Mouse (Mus musculus) hindbrain, embryonic 14.5 days (tissue): Measurements from ENCODE around the gene Aldh8a1. TPM values are rescaled to one million over a fixed set of nuclear protein-coding genes. Genes with fewer than 3 reads are reported as not detected.
"Not testable (repeated sequence)": the region's sequence is repeated elsewhere in the genome, so short reads cannot be mapped to it uniquely, and the experiment has no call there.

ENCODE experiments used
- ATAC-seq: fragments of 200-750 bp; cut with Nextera tagmentation; 2 replicates; pipeline ENCODE4 v1.8.0; 2017; ENCODE audit warnings: moderate number of reproducible peaks, mild to moderate bottlenecking, moderate TSS enrichment, moderate library complexity; ENCODE audit not compliant: low FRiP score
- DNase-seq: peaks from one replicate; pipeline ENCODE4 v3.0.0-alpha.2; 2015; ENCODE audit warnings: low spot score
- H3K27ac ChIP-seq: fragments of 300-500 bp; sonication (generic); 2 replicates; pipeline ENCODE4 v1.5.1; 2014; ENCODE audit warnings: mild to moderate bottlenecking, moderate library complexity
- H3K27me3 ChIP-seq: fragments of 300-500 bp; sonication (generic); 2 replicates; pipeline ENCODE4 v1.6.1; 2014; ENCODE audit warnings: mild to moderate bottlenecking, low read length, mixed read lengths; ENCODE audit not compliant: control insufficient read depth, insufficient read depth
- H3K36me3 ChIP-seq: fragments of 300-500 bp; sonication (generic); replicated peaks from 2 replicates; pipeline ENCODE4 v1.6.1; 2014; ENCODE audit not compliant: control insufficient read depth, insufficient read depth
- H3K4me1 ChIP-seq: fragments of 300-500 bp; sonication (generic); replicated peaks from 2 replicates; pipeline ENCODE4 v1.6.1; 2014; ENCODE audit warnings: antibody characterized with exemption, low read length, mixed read lengths; ENCODE audit not compliant: control insufficient read depth, insufficient read depth
- H3K4me2 ChIP-seq: fragments of 300-500 bp; sonication (generic); replicated peaks from 2 replicates; pipeline ENCODE4 v1.6.1; 2014; ENCODE audit warnings: mild to moderate bottlenecking, moderate library complexity
- H3K4me3 ChIP-seq: fragments of 300-500 bp; sonication (generic); replicated peaks from 2 replicates; pipeline ENCODE4 v1.5.1; 2014; ENCODE audit warnings: mild to moderate bottlenecking, low read length
- H3K9ac ChIP-seq: fragments of 300-500 bp; sonication (generic); 2 replicates; pipeline ENCODE4 v1.6.1; 2014
- H3K9me3 ChIP-seq: fragments of 300-500 bp; sonication (generic); 2 replicates; pipeline ENCODE4 v1.6.1; 2016; ENCODE audit warnings: low read length; ENCODE audit not compliant: control insufficient read depth
- WGBS: fragments of 180-500 bp; shearing (Covaris S2); extraction: QIAGEN DNeasy Blood & Tissue Kit; methylation state at CpG from one replicate; pipeline ENCODE4 v1.1.7; 2014; 5-methylcytosine and 5-hydroxymethylcytosine counted together
- polyA plus RNA-seq: library from polyadenylated mRNA; unstranded; fragments of >200 nt; fragmentation: Nextera tagmentation; extraction: Ambion mirVana; gene quantifications from 2 replicates; pipeline ENCODE4 v1.2.1, GENCODE M21; 2014

Gene Aldh8a1
- polyA plus RNA-seq, 1 experiment from 2014 or later = not detected

DNA sequence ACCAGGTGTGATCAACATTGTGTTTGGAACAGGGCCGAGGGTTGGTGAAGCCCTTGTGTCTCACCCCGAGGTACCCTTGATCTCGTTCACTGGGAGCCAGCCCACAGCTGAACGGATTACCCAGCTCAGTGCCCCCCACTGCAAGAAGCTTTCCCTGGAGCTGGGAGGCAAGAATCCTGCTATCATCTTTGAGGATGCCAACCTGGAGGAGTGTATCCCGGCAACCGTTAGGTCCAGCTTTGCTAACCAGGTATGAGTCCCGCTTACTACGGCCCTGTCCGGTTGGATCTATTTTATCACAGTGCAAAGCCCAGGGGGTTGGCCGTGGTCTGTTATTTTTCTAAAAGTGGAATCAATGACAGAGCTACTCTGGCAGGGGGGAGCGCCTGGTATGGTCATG, 12.0 kb downstream of the Aldh8a1 start:
- 85% methylated on average over 11 of the region's 11 CpGs for WGBS
- no peak for ATAC-seq

DNA sequence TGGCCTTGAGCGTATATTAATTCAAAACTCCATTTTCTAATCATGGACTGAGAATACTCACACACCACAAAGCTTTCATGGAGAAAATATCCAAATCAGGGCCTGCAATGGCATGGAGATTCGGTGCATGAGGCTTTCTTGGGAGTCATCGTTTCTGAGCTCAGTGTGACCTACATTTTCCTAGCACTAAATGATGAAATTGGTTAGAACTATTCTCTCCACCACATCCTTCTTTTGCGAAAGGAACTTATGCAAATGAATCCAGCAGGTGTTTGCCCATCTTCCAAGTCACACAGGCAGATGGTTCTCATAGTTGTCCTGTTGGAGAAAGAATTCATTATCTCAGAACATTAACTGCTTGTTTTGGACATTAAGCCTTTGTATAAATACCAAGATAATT, 13.3 kb downstream of the Aldh8a1 start:
- no peaks in the 10 kb centered on the region for H3K27me3 ChIP-seq
- ATAC-seq = no peak
- no peak overlapping the region for H3K4me2 ChIP-seq
- WGBS = 75% methylated on average over 4 of the region's 4 CpGs
- H3K27ac ChIP-seq = no peak overlapping the region
- H3K9ac ChIP-seq = no peak overlapping the region
- H3K36me3 ChIP-seq = no peaks in the 10 kb centered on the region
- H3K4me3 ChIP-seq = no peak overlapping the region
- DNase-seq = no peak
- no peaks in the 10 kb centered on the region for H3K9me3 ChIP-seq
- no peaks in the 10 kb centered on the region for H3K4me1 ChIP-seq

More for the DNA sequence above, 12.0 kb downstream of the Aldh8a1 start:
- no peak for DNase-seq
- Histone ChIP-seq H3K9ac (no peak overlapping the region), H3K4me3 (no peak overlapping the region), H3K27me3 (no peaks in the 10 kb centered on the region), H3K36me3 (no peaks in the 10 kb centered on the region), H3K9me3 (no peaks in the 10 kb centered on the region), H3K4me1 (no peaks in the 10 kb centered on the region), H3K27ac (no peak overlapping the region), H3K4me2 (no peak overlapping the region)

DNA sequence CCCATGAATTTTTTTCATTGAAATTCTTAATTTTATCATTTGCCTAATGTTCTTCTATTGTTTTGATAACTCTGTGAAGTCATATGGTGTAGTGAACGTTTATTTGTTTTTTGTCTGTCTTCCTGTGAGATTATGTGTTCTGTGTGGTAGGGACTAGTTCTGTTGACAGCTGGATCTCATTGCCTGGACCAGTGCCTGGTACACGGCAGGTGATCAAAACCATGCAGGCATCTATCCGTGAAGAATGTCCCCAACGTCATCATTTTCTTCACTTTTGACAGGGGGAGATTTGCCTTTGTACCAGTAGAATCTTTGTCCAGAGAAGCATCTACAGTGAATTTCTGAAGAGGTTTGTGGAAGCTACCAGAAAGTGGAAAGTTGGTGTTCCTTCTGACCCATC, 14.2 kb downstream of the Aldh8a1 start:
- DNase-seq (no peak), ATAC-seq (no peak)
- Histone ChIP-seq H3K27ac (no peak overlapping the region), H3K9ac (no peak overlapping the region), H3K4me2 (no peak overlapping the region), H3K27me3 (no peaks in the 10 kb centered on the region), H3K4me3 (no peak overlapping the region), H3K9me3 (no peaks in the 10 kb centered on the region), H3K36me3 (no peaks in the 10 kb centered on the region), H3K4me1 (no peaks in the 10 kb centered on the region)
- WGBS = 69% methylated on average over 4 of the region's 4 CpGs

DNA sequence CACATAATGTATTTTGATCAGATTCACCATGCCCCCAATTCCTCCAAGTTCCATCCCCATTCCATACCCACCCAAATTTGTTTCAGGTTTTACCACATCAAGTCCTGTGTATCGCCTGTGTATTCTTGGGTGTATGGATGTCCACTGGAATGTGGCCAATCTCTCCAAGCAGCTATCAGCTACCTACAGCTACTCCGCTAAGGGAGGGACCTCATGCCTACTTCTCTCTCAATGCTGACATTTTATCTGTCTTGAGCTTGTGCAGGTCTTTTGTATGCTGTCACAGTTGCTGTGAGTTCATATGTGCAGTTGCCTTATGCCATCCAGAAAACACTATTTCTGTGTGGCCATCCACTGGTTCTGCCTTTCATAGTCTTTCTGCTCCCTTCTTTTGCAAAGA, 16.3 kb downstream of the Aldh8a1 start:
- 94% methylated on average over 2 of the region's 2 CpGs for WGBS
- no peaks in the 10 kb centered on the region for H3K9me3 ChIP-seq

DNA sequence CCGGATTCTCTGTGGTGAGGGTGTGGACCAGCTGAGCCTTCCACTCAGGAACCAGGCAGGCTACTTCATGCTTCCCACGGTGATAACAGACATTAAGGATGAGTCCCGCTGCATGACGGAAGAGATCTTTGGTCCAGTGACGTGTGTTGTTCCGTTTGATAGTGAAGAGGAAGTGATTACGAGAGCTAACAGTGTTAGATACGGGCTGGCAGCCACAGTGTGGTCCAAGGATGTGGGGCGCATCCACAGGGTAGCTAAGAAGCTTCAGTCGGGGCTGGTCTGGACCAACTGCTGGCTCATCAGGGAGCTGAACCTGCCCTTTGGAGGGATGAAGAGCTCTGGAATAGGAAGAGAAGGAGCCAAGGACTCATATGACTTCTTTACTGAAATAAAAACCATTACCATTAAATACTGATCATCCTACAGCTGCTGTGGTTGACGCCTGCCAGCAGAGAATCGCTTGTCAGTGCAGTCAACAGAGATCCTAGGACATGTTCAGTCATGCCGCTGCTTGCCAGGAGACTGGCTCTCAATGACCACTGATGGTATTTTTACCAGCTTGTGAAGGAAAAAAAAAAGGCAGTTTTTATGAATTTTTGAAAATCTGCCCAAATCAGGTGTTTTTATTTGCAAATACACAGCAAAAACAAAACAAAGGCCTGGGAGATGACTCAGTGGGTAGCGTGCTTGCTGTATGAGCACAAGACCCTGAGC, 18.5 kb downstream of the Aldh8a1 start:
- Histone ChIP-seq H3K4me2 (no peak overlapping the region), H3K4me3 (no peak overlapping the region), H3K4me1 (no peaks in the 10 kb centered on the region), H3K9me3 (no peaks in the 10 kb centered on the region), H3K36me3 (no peaks in the 10 kb centered on the region), H3K27ac (no peak overlapping the region), H3K27me3 (no peaks in the 10 kb centered on the region), H3K9ac (no peak overlapping the region)
- ATAC-seq (no peak), DNase-seq (no peak)
- WGBS = 91% methylated on average over 14 of the region's 14 CpGs

More for the DNA sequence above, 16.3 kb downstream of the Aldh8a1 start:
- Histone ChIP-seq H3K4me1 (no peaks in the 10 kb centered on the region), H3K9ac (no peak overlapping the region), H3K4me3 (no peak overlapping the region), H3K36me3 (no peaks in the 10 kb centered on the region), H3K27ac (no peak overlapping the region), H3K27me3 (no peaks in the 10 kb centered on the region), H3K4me2 (no peak overlapping the region)
- DNase-seq (no peak), ATAC-seq (no peak)

DNA sequence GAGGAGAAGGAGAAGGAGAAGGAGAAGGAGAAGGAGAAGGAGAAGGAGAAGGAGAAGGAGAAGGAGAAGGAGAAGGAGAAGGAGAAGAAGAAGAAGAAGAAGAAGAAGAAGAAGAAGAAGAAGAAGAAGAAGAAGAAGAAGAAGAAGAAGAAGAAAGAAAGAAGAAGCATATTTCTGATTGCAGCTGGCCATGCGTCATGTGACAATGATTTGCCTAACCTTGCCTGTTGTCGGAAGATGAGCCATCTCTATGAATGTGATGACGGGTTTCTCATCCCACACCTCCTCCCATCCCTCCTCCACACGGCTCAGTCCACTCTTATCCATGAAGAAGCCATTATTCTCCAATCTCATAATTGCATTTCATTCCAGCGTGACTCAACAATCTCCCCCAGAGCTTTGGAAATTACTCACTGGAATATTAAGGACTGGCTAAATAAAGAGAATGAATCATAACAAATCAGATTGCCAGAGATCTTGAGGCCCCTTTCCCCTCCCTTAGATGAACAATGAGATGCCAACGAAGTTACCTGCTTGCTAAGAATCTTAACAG, 21.9 kb downstream of the Aldh8a1 start:
- not testable (repeated sequence) for H3K36me3 ChIP-seq, H3K4me3 ChIP-seq, H3K4me1 ChIP-seq, H3K27me3 ChIP-seq, H3K4me2 ChIP-seq, H3K9me3 ChIP-seq, ATAC-seq, DNase-seq, H3K9ac ChIP-seq, H3K27ac ChIP-seq
- WGBS = 74% methylated on average over 6 of the region's 6 CpGs

DNA sequence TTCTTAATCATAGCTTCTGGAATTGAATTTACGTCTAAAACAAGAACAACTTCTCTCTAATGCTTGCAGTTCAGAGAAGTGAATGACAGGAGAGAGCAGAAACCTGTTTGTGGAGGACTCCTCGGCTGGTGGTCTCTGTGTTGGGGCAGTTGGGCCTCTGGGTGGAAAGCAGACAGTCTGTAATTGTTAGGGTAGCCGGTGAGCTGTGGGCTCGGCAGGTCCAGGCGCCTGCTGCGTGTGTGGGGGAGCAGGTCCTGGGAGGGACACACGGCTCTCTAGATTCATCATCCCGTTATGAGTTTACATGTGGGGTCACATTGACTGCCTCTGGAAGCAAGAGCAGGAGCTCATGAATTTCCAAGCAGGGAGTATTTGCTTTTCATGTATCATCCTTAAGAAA, 22.5 kb downstream of the Aldh8a1 start:
- H3K27me3 ChIP-seq = no peaks in the 10 kb centered on the region
- DNase-seq = no peak
- H3K36me3 ChIP-seq = no peaks in the 10 kb centered on the region
- no peak overlapping the region for H3K4me3 ChIP-seq
- no peak overlapping the region for H3K27ac ChIP-seq
- 56% methylated on average over 8 of the region's 8 CpGs for WGBS
- no peak overlapping the region for H3K9ac ChIP-seq
- H3K9me3 ChIP-seq = no peaks in the 10 kb centered on the region
- no peak overlapping the region for H3K4me2 ChIP-seq
- no peaks in the 10 kb centered on the region; the same call in 1 of the 2 replicates for H3K4me1 ChIP-seq
- no peak for ATAC-seq

DNA sequence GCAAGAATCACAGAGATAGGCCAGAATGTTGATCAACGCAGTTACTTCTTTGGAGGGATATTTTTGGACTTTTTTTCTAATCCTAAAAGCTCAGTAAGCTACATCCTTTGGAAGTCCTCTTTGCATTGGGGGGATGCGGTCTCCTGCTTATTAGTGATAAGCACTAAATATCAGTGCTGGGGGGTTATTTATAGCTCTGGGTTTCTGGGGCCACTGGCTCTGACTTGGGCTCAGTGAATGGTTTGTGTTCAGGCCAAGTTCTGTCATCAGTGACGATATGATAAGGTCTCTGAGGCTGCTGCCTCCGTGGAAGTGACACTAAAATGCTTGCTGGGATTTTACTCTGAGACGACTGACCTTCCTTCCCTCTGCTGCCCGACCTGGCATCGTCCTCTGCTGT, 22.9 kb downstream of the Aldh8a1 start:
- H3K27me3 ChIP-seq = no peaks in the 10 kb centered on the region
- no peak for ATAC-seq
- WGBS = 64% methylated on average over 7 of the region's 7 CpGs
- H3K4me1 ChIP-seq = no peaks in the 10 kb centered on the region; the same call in 1 of the 2 replicates
- no peak overlapping the region for H3K4me2 ChIP-seq
- H3K27ac ChIP-seq = no peak overlapping the region
- no peaks in the 10 kb centered on the region for H3K36me3 ChIP-seq
- no peak overlapping the region for H3K4me3 ChIP-seq
- H3K9me3 ChIP-seq = no peaks in the 10 kb centered on the region
- no peak for DNase-seq
- no peak overlapping the region for H3K9ac ChIP-seq

DNA sequence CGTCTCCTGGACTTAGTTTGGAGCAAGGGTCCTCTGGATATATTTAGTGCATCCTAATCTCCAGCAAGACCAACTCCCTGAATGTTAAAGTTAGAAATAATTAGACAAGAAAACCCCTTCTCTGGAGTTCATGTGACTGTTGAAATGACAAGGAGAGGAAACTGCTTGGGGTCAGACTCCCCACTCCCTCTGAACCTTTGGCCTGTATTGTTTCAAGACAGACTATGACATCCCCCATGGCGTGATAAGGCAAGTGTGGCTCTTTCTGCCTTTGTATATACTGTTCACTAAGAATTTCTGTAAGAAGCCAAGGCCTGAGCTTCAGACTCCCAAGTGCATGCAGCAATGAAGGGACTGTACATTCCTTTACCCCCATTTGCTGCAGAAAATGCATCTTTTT, 23.4 kb downstream of the Aldh8a1 start:
- no peaks in the 10 kb centered on the region for H3K36me3 ChIP-seq
- H3K4me1 ChIP-seq = no peaks in the 10 kb centered on the region; the same call in 1 of the 2 replicates
- H3K27ac ChIP-seq = no peak overlapping the region
- no peak overlapping the region for H3K9ac ChIP-seq
- DNase-seq = no peak
- WGBS = 48% methylated on average over 2 of the region's 2 CpGs
- no peak overlapping the region for H3K4me3 ChIP-seq
- no peaks in the 10 kb centered on the region for H3K27me3 ChIP-seq
- H3K4me2 ChIP-seq = no peak overlapping the region
- no peaks in the 10 kb centered on the region for H3K9me3 ChIP-seq
- ATAC-seq = no peak
